Mouse (Mus musculus): ENCODE data around the gene Mustn1.

GRCm38 (mm10) chr14:30923375-30924105, 44.5 kb downstream of the Mustn1 start, which contains the start of gene Itih3:
- TF ChIP-seq POLR2A (IDR thresholded peaks at IDR 0.05; ENCODE audit: low read depth, low read length), result no peak
- TF ChIP-seq CTCF (IDR thresholded peaks at IDR 0.05; ENCODE audit: extremely low read depth, insufficient read depth, insufficient read length, insufficient replicate concordance), result no peak
